Mouse (Mus musculus) megakaryocyte, embryonic 14.5 days (primary cell): ENCODE measurements at regions not wholly inside any gene's neighbourhood (a gene's known extent, or its start where the extent isn't known, plus 50 kb on each side); places are given as distances from the start of the nearest gene placed in this dataset.
"Not testable (repeated sequence)": the region's sequence is repeated elsewhere in the genome, so short reads cannot be mapped to it uniquely, and the experiment has no call there.

ENCODE experiments used
- FLI1 ChIP-seq: IDR thresholded peaks from 2 replicates; pipeline ENCODE4 v1.6.1; 2012; ENCODE audit warnings: low read length, inconsistent platforms, mixed read lengths
- GATA1 ChIP-seq: IDR thresholded peaks from 3 replicates; pipeline ENCODE4 v1.6.1; 2012; ENCODE audit warnings: mixed read lengths, low read length, inconsistent platforms, borderline replicate concordance

DNA sequence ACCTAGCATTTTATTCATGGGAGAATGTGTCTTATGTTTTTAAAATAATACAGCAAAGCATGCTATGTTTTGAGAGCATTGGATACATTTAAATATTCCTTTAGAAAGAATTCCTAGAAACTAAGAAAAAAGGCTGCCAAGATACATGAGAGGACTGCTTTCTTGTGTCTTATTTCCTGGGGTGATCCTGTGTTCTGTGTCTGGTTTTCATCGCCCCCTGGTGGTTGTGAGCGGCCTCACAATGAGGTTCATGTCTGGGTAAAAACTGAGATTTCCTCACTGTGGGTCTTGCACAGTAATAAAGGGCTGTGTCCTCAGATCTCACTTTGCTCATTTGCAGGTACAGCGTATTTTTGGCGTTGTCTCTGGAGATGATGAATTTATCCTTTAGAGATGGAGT lies 469.2 kb downstream of the Adam6a start:
- TF ChIP-seq GATA1, FLI1: not testable (repeated sequence)
